Mouse (Mus musculus) left cerebral cortex, adult 2 months (tissue): ENCODE results near the gene Dus2. TPM values are rescaled to one million over a fixed set of nuclear protein-coding genes. Genes with fewer than 3 reads are reported as not detected.

ENCODE experiments used
- DNase-seq, 2 experiments: peaks; one replicate each; pipeline ENCODE4 v3.0.0; 2021 to 2022; ENCODE audit warnings: low spot score in 2 of 2, mixed read lengths in 1 of 2; ENCODE audit errors: extremely low spot score in 1 of 2
- H3K27ac ChIP-seq: fragments of 200-600 bp; 2 replicates; pipeline ENCODE4 v1.8.1; 2022
- H3K4me3 ChIP-seq: fragments of 200-600 bp; 2 replicates; pipeline ENCODE4 v1.8.1; 2022
- CTCF ChIP-seq: fragments of 200-600 bp; IDR thresholded peaks from 2 replicates; pipeline ENCODE4 v1.8.1; 2022; ENCODE audit warnings: antibody characterized with exemption, mild to moderate bottlenecking, moderate library complexity
- intact Hi-C: fragments of 180-260 bp; cut with DNase I; formaldehyde crosslinking; loops from one replicate; pipeline ENCODE4 v1.15.1; 2025
- total RNA-seq, 2 experiments: library from RNA; stranded (reverse); gene quantifications; 2 replicates each; pipeline ENCODE4 v1.2.3; 2021

Gene Dus2
- total RNA-seq, 2 experiments from 2014 or later, result 19.7 to 21.9 TPM

DNA sequence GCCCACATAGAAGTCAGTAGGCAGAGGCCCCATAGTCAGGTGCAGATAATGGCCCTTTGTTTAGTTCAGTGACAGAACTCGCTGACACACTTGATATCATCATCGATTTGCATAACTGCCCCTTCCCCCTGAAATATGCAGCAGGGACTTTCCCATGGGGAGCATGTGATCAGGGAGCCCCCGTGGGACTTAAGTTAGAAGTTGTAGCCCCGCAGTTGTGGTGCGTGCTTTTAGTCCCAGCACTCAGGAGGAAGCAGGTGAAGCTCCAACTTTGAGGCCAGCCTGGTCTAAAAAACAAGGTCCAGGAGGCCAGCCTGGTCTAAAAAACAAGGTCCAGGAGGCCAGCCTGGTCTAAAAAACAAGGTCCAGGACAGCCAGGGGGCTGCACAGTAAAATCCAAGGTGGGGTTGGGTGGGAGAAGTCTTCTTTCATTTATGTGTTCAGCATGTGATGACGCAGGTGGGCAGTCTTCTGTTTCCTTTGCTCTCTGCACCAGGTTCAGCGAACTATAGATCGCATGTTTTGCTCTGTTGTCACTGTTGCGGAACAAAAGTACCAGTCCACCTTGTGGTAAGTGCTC is 61.5 kb downstream of the Dus2 start:
- intact Hi-C loops, result no loop called here
- no peak overlapping the region for H3K4me3 ChIP-seq
- no peak for TF ChIP-seq CTCF
- no peak overlapping the region for H3K27ac ChIP-seq
- no peak for DNase-seq

DNA sequence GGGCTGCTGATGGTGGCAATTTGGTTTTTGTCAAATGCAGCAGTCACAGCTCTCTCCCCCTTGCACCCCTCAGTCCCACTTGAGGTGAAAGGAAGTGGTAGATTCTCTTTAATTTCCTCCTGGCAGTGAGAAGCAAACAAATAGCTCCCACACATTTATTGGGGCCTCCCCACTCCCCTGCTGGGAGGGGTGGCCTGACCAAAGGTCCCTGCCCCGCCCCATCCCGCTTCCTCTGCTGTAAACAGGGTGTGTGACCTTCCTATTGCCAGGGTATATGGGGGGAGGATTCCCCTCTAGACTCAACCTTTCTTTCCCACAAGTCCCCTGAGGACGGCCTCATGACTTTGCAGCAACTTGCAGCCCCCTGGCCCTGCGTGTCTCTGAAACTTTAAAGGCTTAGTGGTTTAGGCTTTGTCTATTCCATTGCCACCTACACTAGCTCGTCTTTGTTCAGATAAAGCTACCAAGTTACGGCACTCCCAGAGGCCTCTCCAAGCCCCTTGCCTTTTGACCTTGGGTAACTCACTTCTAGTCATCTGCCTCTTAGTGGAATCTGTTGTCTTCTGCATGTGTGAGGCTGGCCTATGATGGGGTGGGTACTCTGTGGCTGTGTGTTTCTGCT is 63.2 kb downstream of the Dus2 start:
- intact Hi-C loops, result no loop called here
- no peak for TF ChIP-seq CTCF
- H3K27ac ChIP-seq, result no peak overlapping the region
- DNase-seq, result no peak
- H3K4me3 ChIP-seq, result no peak overlapping the region

DNA sequence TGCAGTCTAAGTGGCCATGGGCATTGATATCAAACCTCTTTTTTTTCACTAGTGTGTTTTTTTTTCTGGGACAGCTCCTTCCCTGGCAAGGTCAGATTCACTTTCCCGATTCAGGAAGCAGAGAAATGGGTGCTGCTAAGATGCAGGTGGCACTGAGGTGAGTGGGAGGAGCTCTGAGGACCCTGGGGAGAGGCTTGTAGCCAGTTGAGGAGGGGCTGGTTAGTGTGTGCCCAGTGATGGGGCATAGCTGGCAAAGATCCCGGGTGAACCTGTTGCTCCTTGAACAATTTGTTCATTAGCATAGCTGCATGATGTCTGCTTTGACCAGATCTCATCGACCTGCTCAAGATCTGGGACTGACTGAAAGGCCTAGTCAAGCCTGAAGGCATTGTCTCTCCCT is 63.9 kb downstream of the Dus2 start:
- no peak for TF ChIP-seq CTCF
- Histone ChIP-seq H3K27ac (no peak overlapping the region), H3K4me3 (no peak overlapping the region)
- DNase-seq, result no peak
- intact Hi-C loops, result no loop called here

DNA sequence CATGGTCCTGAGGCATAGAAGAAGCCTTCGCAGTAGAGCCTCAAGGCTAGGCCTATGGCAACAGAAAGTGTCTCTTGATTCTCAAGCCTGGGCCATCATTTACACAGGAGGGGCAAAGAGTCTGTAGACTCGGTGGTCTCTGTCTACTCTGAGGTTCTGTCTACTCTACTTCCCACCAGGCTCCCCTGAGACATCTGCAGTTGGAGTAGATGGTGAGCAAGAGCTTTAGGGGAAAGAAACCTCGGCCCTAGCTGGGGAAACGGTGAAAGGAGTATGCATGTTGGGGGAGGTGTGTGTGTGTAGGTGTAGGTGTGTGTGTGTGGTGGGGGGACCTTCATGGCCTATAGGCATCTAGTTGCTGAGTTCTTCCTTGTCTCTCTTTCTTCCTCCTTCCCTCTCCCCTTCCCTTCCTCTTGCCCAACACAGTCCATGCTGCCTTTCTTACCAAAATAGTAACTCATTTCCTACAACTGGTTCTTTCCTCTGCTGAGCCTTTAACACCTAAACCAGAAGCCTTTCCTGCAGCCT is 65.4 kb downstream of the Dus2 start:
- Histone ChIP-seq H3K4me3 (no peak overlapping the region), H3K27ac (no peak overlapping the region)
- intact Hi-C loops, result no loop called here
- no peak for TF ChIP-seq CTCF
- no peak for DNase-seq

DNA sequence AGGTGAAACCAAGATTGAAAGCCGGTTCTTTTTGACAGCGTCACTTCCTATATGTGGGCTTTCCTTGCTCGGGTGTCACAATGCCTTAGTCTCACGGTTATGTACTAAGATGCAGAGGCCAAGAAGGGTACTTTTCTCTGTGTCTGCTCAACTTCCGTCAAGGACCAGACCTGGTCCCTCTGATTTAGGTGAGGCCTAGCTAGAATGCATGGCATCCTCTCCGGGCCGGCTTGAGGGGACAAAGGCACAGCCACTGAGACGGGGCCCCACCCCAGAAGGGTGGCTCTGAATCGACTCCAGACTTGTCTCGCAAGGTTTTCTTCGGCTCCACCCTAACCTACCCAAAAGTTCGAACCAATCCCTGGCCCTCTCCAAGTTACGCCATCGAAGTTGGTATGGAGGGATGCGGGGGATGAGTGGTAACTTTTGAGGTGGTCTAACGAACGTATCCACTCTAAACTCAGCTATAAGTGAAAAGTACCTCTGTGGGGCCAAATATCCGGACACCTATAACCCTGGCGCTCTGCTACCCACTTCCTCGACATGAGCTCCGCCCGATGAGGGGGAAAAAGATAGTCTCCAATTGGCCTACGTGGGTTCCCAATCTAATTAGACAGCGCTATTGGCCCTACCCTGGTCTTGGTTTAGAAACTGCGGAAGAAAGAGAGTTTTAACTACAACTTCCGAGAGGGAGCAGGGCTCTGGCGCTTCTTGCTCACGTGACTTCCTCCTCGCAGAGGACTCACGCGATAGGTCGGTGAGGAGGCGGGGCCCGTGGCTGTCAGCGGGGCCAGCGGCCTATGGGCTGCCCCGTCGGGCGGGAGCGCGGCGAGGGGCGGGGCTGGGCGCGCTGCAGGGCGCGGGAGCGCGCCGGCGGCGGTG is 67.8 kb downstream of the Dus2 start, which contains the start of gene Nfatc3:
Gene Nfatc3 (plus strand): TSS at position 110 of the 882 bp plus-strand sequence.
- peak; percentile 95 to 96 for DNase-seq
- Histone ChIP-seq H3K4me3 (peak within 1 kb of the TSS; percentile 89), H3K27ac (peak within 1 kb of the TSS; percentile 82)
- TF ChIP-seq CTCF, result no peak
- intact Hi-C loops, result no loop called here

DNA sequence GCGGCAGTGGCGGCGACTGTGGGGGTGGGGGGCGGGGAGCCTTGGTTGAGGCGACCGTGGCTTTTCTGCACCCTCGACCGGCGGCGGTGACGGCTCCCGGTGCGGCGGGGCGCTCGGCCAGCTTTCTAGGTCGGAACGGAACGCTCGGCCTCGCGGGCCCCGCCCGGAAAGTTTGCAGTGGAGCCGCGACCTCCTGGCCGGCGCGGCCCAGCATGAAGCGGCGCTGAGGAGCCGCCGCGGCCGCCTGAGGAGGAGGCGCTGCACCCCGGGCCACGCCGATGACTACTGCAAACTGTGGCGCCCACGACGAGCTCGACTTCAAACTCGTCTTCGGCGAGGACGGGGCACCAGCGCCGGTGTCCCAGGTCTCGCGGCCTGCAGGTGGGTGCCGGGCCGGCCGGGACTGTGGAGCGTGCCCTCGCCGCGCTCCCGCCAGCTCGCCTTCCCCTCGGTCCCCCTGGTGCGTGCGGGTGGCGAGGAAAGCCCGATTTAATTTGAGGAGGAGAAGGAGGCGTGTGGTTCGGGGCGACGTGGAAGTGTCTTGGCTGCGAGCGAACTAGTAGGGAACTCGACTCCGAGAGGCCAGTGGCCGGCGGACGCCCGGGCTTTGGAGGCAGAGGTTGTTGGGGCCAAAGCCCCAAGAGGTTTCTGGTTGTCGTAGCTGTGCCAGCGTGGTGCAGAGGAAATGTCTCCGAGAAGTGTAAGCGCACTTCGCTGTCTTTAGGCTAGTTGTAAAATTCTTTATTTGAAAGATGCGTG is 68.7 kb downstream of the Dus2 start:
- intact Hi-C loops, result no loop called here
- no peak for DNase-seq
- Histone ChIP-seq H3K27ac (peak overlapping the region; percentile 82), H3K4me3 (peak overlapping the region; percentile 89)
- TF ChIP-seq CTCF, result no peak

DNA sequence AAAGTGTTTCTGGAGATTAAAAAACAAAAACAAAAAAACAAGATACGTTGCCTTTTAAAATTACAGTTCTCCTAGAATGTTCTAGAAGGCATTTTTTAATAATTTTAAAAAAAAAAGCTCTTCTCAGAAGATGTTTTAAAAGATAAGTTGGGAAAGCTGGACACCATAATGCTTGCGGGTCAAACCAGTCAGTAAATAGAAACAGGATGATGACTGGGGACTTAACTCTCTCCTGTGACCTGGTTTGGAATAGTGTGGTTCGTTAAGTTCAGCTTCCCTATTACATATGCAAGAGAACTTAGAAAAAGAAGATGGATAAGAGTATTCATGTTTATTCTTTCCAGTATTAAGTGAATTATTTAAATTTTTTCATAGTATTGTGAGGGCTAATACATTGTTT is 69.4 kb downstream of the Dus2 start:
- no peak for DNase-seq
- intact Hi-C loops, result no loop called here
- Histone ChIP-seq H3K4me3 (peak overlapping the region; percentile 89), H3K27ac (peak overlapping the region; percentile 82; the same call in 1 of the 2 replicates)
- TF ChIP-seq CTCF, result no peak

DNA sequence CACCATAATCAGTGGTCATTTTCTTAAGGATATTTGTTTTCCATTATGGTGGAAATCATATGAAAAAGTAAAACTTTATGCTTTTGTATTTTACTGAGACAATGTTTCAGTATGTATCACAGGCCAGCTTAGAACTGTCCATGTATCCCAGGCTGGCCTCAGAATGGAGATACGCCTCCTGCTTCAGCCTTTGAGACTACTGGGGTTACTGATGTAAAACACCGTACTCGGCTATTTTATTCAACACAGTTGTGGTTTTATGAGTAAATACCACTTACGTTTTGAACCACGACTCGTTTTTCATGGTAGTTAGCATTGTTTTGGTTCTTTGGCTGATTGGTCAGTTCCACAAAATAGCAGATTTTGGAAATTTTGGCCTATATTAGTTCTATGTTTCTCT is 70.5 kb downstream of the Dus2 start:
- TF ChIP-seq CTCF, result no peak
- H3K27ac ChIP-seq, result no peak overlapping the region
- no peak for DNase-seq
- intact Hi-C loops, result no loop called here
- no peak overlapping the region; the same call in 1 of the 2 replicates for H3K4me3 ChIP-seq

DNA sequence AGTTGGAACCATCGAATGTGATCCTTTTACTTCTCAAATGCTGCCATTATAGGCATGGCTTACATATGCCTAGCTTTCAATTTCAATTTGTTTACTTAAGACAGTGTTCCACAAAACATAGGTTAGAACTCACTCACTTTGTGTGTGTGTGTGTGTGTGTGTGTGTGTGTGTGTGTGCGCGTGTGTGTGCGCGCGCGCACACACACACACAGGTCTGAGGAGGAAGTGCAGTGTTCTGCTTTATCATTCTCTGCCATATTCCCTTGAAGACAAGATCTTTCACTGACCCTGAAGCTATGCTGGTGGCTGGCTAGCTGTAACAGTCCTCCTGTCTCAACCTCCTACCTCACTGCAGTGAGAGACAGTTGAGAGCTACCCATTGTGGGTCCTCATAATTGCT is 71.9 kb downstream of the Dus2 start:
- DNase-seq, result no peak
- no peak overlapping the region for H3K27ac ChIP-seq
- intact Hi-C loops, result no loop called here
- H3K4me3 ChIP-seq, result no peak overlapping the region
- no peak for TF ChIP-seq CTCF

DNA sequence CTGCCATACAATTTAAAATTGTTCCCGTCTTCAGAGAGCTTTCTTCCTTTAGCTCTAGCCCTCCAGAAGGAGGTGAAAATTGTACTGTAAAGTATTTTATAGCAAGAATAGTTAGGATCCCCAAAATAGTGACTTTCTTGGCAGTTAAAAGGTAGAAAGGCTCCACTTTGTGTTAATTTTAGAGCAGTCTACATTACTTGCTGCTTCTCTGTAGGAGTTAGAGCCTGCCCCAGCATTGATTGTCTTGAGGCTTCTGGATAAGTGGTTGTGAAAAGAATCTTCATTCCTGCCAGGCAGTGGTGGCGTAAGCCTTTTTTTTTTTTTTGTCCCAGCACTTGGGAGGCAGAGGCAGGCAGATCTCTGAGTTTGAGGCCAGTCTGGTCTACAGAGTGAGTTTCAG is 75.6 kb downstream of the Dus2 start:
- intact Hi-C loops, result no loop called here
- DNase-seq, result no peak
- no peak overlapping the region for H3K27ac ChIP-seq
- TF ChIP-seq CTCF, result no peak
- no peak overlapping the region for H3K4me3 ChIP-seq

DNA sequence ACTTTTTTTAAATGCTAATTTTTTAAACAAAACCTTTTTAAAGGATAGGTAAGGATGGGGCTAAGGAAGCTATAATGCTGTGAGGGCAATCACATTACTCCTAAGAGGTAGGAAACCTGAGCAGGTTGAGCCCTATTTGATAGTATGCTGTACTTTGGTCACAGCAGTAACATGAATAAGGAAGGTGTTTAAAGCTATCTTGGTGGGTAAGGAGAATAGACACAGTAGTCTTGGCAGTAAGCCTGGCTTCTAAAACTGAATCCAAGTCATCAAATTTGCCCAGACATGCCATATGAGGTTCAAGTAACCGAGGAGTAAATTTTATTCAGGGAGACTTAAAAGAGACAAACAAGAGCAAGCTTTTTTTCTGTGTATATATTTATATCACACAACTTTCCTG is 78.4 kb downstream of the Dus2 start:
- intact Hi-C loops, result no loop called here
- no peak overlapping the region for H3K27ac ChIP-seq
- H3K4me3 ChIP-seq, result no peak overlapping the region
- no peak for TF ChIP-seq CTCF
- DNase-seq, result no peak
